Mouse (Mus musculus) lung, postnatal 0 days (tissue): ENCODE results near the gene Egr2.

ENCODE experiments used
- CTCF ChIP-seq: IDR thresholded peaks from 2 replicates; pipeline ENCODE4 v1.5.1; 2016; ENCODE audit warnings: antibody characterized with exemption, mild to moderate bottlenecking
- EP300 ChIP-seq: IDR thresholded peaks from 2 replicates; pipeline ENCODE4 v1.6.1; 2016; ENCODE audit warnings: antibody characterized with exemption, mild to moderate bottlenecking, control low read depth

DNA sequence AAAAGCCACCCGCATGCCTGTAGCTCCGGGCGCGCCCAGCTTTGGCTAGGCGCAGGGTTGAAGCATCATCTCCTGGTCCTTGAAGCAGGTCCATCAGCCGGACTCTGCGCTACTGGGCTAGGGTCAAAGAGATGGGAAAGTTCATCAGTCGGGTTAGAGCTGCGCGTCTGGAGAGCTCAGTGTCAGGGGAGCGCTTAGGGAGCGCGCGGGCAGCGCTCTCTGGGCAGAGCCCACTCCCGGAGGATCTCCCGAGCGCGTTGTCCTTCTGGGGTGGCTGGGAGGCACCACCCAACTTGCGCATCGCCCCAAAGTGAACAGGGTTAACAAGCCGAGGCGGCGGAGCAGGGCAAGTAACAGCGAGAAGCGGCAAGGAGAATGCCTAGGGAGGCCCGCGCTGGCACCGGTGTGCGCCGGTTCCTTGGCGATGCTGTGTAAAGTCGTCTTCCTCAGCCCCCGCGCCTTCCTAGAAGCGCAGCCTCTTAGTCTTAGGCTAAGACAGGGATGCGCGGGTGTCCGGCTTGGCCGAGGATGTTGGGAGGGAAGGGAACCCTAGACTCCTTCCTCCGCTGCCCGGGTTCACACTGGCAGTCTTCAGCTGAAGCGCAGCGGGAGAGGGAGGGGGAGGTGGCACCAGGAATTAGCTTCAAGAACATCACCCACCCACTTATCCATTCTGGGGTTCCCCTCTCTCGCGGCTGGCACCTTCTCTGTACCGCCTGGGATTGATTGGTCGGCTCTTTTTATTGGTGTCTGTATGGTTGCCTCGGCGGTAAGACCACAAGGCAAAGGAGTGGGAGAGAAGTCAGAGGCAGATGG lies 3.5 kb downstream of the Egr2 start:
- TF ChIP-seq EP300 (no peak), CTCF (no peak)
